Mouse (Mus musculus): ENCODE results near the gene Srebf1.

DNA sequence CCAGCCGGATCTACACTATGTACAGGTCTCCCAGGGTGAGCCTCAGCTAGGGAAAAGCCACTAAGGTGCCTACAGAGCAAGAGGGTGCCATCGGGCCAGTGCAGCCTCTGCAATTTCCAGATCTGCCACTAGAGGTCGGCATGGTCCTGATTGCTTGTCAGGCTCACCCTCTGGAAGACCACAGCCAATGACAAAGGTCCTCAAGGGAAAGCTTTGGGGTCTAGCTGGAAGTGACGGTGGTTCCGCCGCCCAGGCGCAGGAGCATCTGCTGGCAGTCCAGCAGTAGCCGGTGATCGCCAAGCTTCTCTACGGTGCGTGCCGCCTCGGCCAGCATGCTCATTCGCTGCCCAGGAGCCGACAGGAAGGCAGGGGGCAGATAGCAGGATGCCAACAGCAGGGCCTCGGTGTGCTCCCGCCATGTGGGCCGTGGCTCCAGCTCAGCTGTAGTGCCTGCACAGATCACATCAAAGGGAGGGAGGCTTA, 22.6 kb downstream of the Srebf1 start:
- TF ChIP-seq CTCF (conservative IDR thresholded peaks at IDR 0.05; ENCODE audit: insufficient read depth, insufficient read length, low read depth, low read length) (peak; percentile 90), POLR2A (IDR thresholded peaks at IDR 0.05; ENCODE audit: low read depth, low read length) (no peak)
